Mouse (Mus musculus) liver, embryonic 14.5 days (tissue): ENCODE measurements around the gene Atp2c1.

Experiments used
- CTCF ChIP-seq: IDR thresholded peaks from 2 replicates; pipeline ENCODE4 v1.5.1; 2016; ENCODE audit warnings: antibody characterized with exemption, low read depth, control low read depth
- EP300 ChIP-seq: IDR thresholded peaks from 2 replicates; pipeline ENCODE4 v1.6.1; 2016; ENCODE audit warnings: antibody characterized with exemption, low read depth

- TF ChIP-seq CTCF (no peak), EP300 (no peak)
Observed at GRCm38 (mm10) chr9:105366199-105366598, 160.9 kb downstream of the Atp2c1 start.
